Mouse (Mus musculus): ENCODE results near the gene Mboat1. TPM values are rescaled to one million over a fixed set of nuclear protein-coding genes. Genes with fewer than 3 reads are reported as not detected.

Gene Mboat1
- 1 to 10 TPM in 1 of 2 experiments, under 1 TPM in 1; 0.75 to 1.1 TPM for total RNA-seq (2021)

GRCm38 (mm10) chr13:30136243-30136922 is at the start of gene Mboat1:
Mboat1 (plus strand) TSS chr13:30136489.
- DNase-seq (ENCODE audit: low spot score in 2 of 2) = peak; percentile 54 to 63
- intact Hi-C loops (cut with DNase I) = no loop called here

- intact Hi-C loops (cut with DNase I) = loop anchor here (2.0 kb wide), 1 partner anchor 168 kb away; no protein-coding TSS in a partner anchor
- DNase-seq (ENCODE audit: low spot score in 2 of 2) = no peak
Observed at GRCm38 (mm10) chr13:30093086-30093485, 43.2 kb upstream of the Mboat1 start.

- no peak for DNase-seq (ENCODE audit: low spot score in 2 of 2)
- intact Hi-C loops (cut with DNase I) = no loop called here
Observed at GRCm38 (mm10) chr13:30095851-30096250, 40.4 kb upstream of the Mboat1 start.

- no peak for DNase-seq (ENCODE audit: low spot score in 2 of 2)
- intact Hi-C loops (cut with DNase I) = no loop called here
Observed at GRCm38 (mm10) chr13:30096536-30096935, 39.8 kb upstream of the Mboat1 start.

- DNase-seq (ENCODE audit: low spot score in 2 of 2) = no peak
- intact Hi-C loops (cut with DNase I) = no loop called here
Observed at GRCm38 (mm10) chr13:30109001-30109600, 27.2 kb upstream of the Mboat1 start.

GRCm38 (mm10) chr13:30115792-30116191 is 20.5 kb upstream of the Mboat1 start:
- no peak for DNase-seq (ENCODE audit: low spot score in 2 of 2)
- intact Hi-C loops (cut with DNase I) = no loop called here

- intact Hi-C loops (cut with DNase I) = no loop called here
- DNase-seq (ENCODE audit: low spot score in 2 of 2) = no peak
Observed at GRCm38 (mm10) chr13:30136923-30137629, 787 bp downstream of the Mboat1 start.

GRCm38 (mm10) chr13:30137951-30138350 is 1.7 kb downstream of the Mboat1 start:
- intact Hi-C loops (cut with DNase I) = no loop called here
- no peak for DNase-seq (ENCODE audit: low spot score in 2 of 2)

- intact Hi-C loops (cut with DNase I) = no loop called here
Observed at GRCm38 (mm10) chr13:30140149-30140548, 3.9 kb downstream of the Mboat1 start.

GRCm38 (mm10) chr13:30140646-30141045 is 4.4 kb downstream of the Mboat1 start:
- intact Hi-C loops (cut with DNase I) = no loop called here
- no peak for DNase-seq (ENCODE audit: low spot score in 2 of 2)

More at GRCm38 (mm10) chr13:30140149-30140548, 3.9 kb downstream of the Mboat1 start:
- no peak for DNase-seq (ENCODE audit: low spot score in 2 of 2)

- DNase-seq (ENCODE audit: low spot score in 2 of 2) = no peak
- intact Hi-C loops (cut with DNase I) = no loop called here
Observed at GRCm38 (mm10) chr13:30141996-30142395, 5.7 kb downstream of the Mboat1 start.

GRCm38 (mm10) chr13:30146468-30146867 is 10.2 kb downstream of the Mboat1 start:
- intact Hi-C loops (cut with DNase I) = no loop called here
- no peak for DNase-seq (ENCODE audit: low spot score in 2 of 2)

GRCm38 (mm10) chr13:30154264-30154663 is 18.0 kb downstream of the Mboat1 start:
- intact Hi-C loops (cut with DNase I) = no loop called here
- no peak for DNase-seq (ENCODE audit: low spot score in 2 of 2)

- no peak for DNase-seq (ENCODE audit: low spot score in 2 of 2)
- intact Hi-C loops (cut with DNase I) = no loop called here
Observed at GRCm38 (mm10) chr13:30159626-30160025, 23.3 kb downstream of the Mboat1 start.

- no peak for DNase-seq (ENCODE audit: low spot score in 2 of 2)
- intact Hi-C loops (cut with DNase I) = no loop called here
Observed at GRCm38 (mm10) chr13:30163521-30163920, 27.2 kb downstream of the Mboat1 start.

GRCm38 (mm10) chr13:30166138-30167090 is 30.1 kb downstream of the Mboat1 start:
- intact Hi-C loops (cut with DNase I) = no loop called here

GRCm38 (mm10) chr13:30167499-30167898 is 31.2 kb downstream of the Mboat1 start:
- intact Hi-C loops (cut with DNase I) = no loop called here
- no peak for DNase-seq (ENCODE audit: low spot score in 2 of 2)

More at GRCm38 (mm10) chr13:30166138-30167090, 30.1 kb downstream of the Mboat1 start:
- DNase-seq (ENCODE audit: low spot score in 2 of 2) = no peak

- no peak for DNase-seq (ENCODE audit: low spot score in 2 of 2)
Observed at GRCm38 (mm10) chr13:30168803-30169202, 32.5 kb downstream of the Mboat1 start.

GRCm38 (mm10) chr13:30170061-30170460 is 33.8 kb downstream of the Mboat1 start:
- no peak for DNase-seq (ENCODE audit: low spot score in 2 of 2)
- intact Hi-C loops (cut with DNase I) = no loop called here

More at GRCm38 (mm10) chr13:30168803-30169202, 32.5 kb downstream of the Mboat1 start:
- intact Hi-C loops (cut with DNase I) = no loop called here
